Mouse (Mus musculus): Measurements from ENCODE around the gene Riiad1. TPM values are rescaled to one million over a fixed set of nuclear protein-coding genes. Genes with fewer than 3 reads are reported as not detected.

Gene Riiad1
- total and polyA plus RNA-seq, 3 experiments: 0.64 TPM; not detected in 2

DNA sequence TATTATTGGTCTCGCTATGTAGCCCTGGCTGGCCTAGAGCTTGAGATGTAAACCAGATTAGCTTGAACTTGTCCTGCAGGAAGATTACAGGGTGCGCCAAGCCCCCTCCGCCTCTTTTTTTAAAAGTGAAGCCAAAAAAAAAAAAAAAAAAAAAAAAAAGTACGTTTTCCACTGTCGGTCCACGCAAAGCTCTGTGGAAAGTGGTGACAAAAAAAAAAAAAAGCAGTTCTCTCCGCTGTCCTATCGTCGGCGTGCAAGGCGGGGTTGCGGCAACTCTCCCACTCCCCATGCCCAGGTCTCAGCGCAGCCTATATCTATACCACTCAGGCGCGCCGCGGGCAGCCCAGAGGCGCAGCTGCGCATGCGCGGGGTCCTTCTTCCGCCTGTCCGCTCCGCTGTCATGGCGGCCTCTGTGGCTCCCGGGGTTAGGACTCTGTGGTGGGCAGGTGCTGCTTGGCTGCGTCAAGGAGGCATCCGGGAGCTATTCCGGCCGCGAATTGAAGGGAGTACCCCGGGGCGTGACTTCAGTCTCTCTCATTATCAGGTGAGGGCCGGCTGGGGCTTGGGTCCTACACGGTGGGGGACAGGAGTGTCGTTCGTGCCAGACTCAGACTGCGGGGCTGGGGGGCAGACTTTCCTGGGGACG, 37.1 kb downstream of the Riiad1 start, which contains the start of gene Mrpl9 (continued):
- TF ChIP-seq USF2 (IDR thresholded peaks at IDR 0.05; ENCODE audit: borderline replicate concordance in 1 of 2, insufficient read depth in 1 of 2, low read depth in 1 of 2, low read length in 2 of 2) (no peak), JUND (IDR thresholded peaks at IDR 0.05; ENCODE audit: low read depth, low read length) (no peak), TBP (IDR thresholded peaks at IDR 0.05; ENCODE audit: low read depth, low read length) (peak; percentile 91)

GRCm38 (mm10) chr3:94441182-94441581, 39.0 kb downstream of the Riiad1 start:
- Histone ChIP-seq H3K4me1 (ENCODE audit: control insufficient read depth in 1 of 2, insufficient read depth in 2 of 2, low read length in 2 of 2) (peaks cover 0 to 8% of the 10 kb centered on the region in 2 experiments; a peak in 2 of 4 replicates), H3K36me3 (ENCODE audit: control insufficient read depth in 1 of 2, insufficient read depth in 2 of 2, low read length in 2 of 2) (peaks cover 2 to 11% of the 10 kb centered on the region in 2 experiments; a peak in 3 of 4 replicates), H3K9me3 (replicated peaks; ENCODE audit: insufficient read depth, low read length) (no peaks in the 10 kb centered on the region), H3K27ac (ENCODE audit: control insufficient read depth, low read depth, low read length) (no peak overlapping the region), H3K4me3 (ENCODE audit: control insufficient read depth in 1 of 2, insufficient read depth in 1 of 2, low read depth in 2 of 2, low read length in 2 of 2) (no peak overlapping the region), H3K79me2 (ENCODE audit: control insufficient read depth, insufficient read depth, low read length, poor library complexity) (peaks cover 13% of the 10 kb centered on the region), H3K27me3 (ENCODE audit: control insufficient read depth in 1 of 2, insufficient read depth in 2 of 2, low read length in 2 of 2) (peaks cover 4 to 14% of the 10 kb centered on the region in 2 experiments), H3K9ac (ENCODE audit: control insufficient read depth, low read depth, low read length, poor library complexity, severe bottlenecking) (no peak overlapping the region)
- DNase-seq (ENCODE audit: low read depth, low spot score): peak; percentile 73
- peak; percentile 58 for TF ChIP-seq RAD21 (IDR thresholded peaks at IDR 0.05; ENCODE audit: low read depth, low read length)
- TF ChIP-seq ETS1 (IDR thresholded peaks at IDR 0.05; ENCODE audit: low read depth, low read length): no peak
- no peak for TF ChIP-seq TBP (IDR thresholded peaks at IDR 0.05; ENCODE audit: low read depth, low read length)
- no peak for TF ChIP-seq USF1 (IDR thresholded peaks at IDR 0.05; ENCODE audit: low read depth, low read length)
- no peak for TF ChIP-seq E2F4 (IDR thresholded peaks at IDR 0.05; ENCODE audit: borderline replicate concordance, low read depth, low read length)
- no peak for TF ChIP-seq NELFE (IDR thresholded peaks at IDR 0.05; ENCODE audit: low read depth, low read length)
- no peak for TF ChIP-seq MAZ (IDR thresholded peaks at IDR 0.05; ENCODE audit: low read depth, low read length)
- no peak for TF ChIP-seq POLR2A (IDR thresholded peaks at IDR 0.05; ENCODE audit: control insufficient read depth in 1 of 2, insufficient read depth in 1 of 2, low read depth in 1 of 2, low read length in 2 of 2, poor library complexity in 1 of 2)
- peak; percentile 65 for TF ChIP-seq SMC3 (IDR thresholded peaks at IDR 0.05; ENCODE audit: low read depth, low read length)
- TF ChIP-seq GABPA (IDR thresholded peaks at IDR 0.05; ENCODE audit: low read depth, low read length): no peak
- no peak for TF ChIP-seq ZNF384 (IDR thresholded peaks at IDR 0.05; ENCODE audit: low read depth, low read length)
- TF ChIP-seq ZC3H11A (IDR thresholded peaks at IDR 0.05; ENCODE audit: low read depth, low read length): peak; percentile 33
- TF ChIP-seq CTCF (IDR thresholded peaks at IDR 0.05 in 2 of 3, conservative IDR thresholded peaks at IDR 0.05 in 1 of 3; ENCODE audit: control insufficient read depth in 1 of 3, insufficient read depth in 1 of 3, low read depth in 2 of 3, low read length in 3 of 3, poor library complexity in 1 of 3, severe bottlenecking in 1 of 3): peak in 2 of 3 experiments; percentile 63 to 65; a peak in 4 of 6 replicates
- no peak for TF ChIP-seq RCOR1 (IDR thresholded peaks at IDR 0.05; ENCODE audit: low read depth, low read length)
- no peak for TF ChIP-seq HCFC1 (IDR thresholded peaks at IDR 0.05; ENCODE audit: low read depth, low read length)
- TF ChIP-seq KAT2A (conservative IDR thresholded peaks at IDR 0.05; ENCODE audit: low read depth, low read length): no peak
- TF ChIP-seq CHD2 (IDR thresholded peaks at IDR 0.05; ENCODE audit: low read length): no peak
- TF ChIP-seq EP300 (IDR thresholded peaks at IDR 0.05; ENCODE audit: low read depth in 1 of 2, low read length in 2 of 2): no peak
- TF ChIP-seq ZMIZ1 (IDR thresholded peaks at IDR 0.05; ENCODE audit: low read depth, low read length): no peak
- TF ChIP-seq SIN3A (IDR thresholded peaks at IDR 0.05; ENCODE audit: low read length): no peak
- TF ChIP-seq USF2 (IDR thresholded peaks at IDR 0.05; ENCODE audit: borderline replicate concordance in 1 of 2, insufficient read depth in 1 of 2, low read depth in 1 of 2, low read length in 2 of 2): no peak
- no peak for TF ChIP-seq MAX (IDR thresholded peaks at IDR 0.05; ENCODE audit: low read length)
- no peak for TF ChIP-seq MXI1 (IDR thresholded peaks at IDR 0.05; ENCODE audit: low read depth, low read length)
- no peak for TF ChIP-seq TAL1 (IDR thresholded peaks at IDR 0.05; ENCODE audit: low read length)
- TF ChIP-seq JUND (IDR thresholded peaks at IDR 0.05; ENCODE audit: low read depth, low read length): no peak
- no peak for TF ChIP-seq MEF2A (IDR thresholded peaks at IDR 0.05; ENCODE audit: extremely low read depth, insufficient replicate concordance, low read depth, low read length, poor library complexity, severe bottlenecking)
- TF ChIP-seq MYC (IDR thresholded peaks at IDR 0.05; ENCODE audit: low read depth, low read length): no peak
- no peak for TF ChIP-seq POLR2AphosphoS5 (IDR thresholded peaks at IDR 0.05; ENCODE audit: borderline replicate concordance, low read depth, low read length)
- no peak for TF ChIP-seq MAFK (IDR thresholded peaks at IDR 0.05; ENCODE audit: borderline replicate concordance, low read depth, low read length)
- TF ChIP-seq MYB (IDR thresholded peaks at IDR 0.05; ENCODE audit: low read depth, low read length): no peak
- TF ChIP-seq POLR2AphosphoS2 (IDR thresholded peaks at IDR 0.05; ENCODE audit: low read length): no peak
